Mouse (Mus musculus): ENCODE results near the gene Vwa5b2. TPM values are rescaled to one million over a fixed set of nuclear protein-coding genes. Genes with fewer than 3 reads are reported as not detected.

Vwa5b2 gene
- polyA plus RNA-seq, 1 experiment from 2014 or later, result 3.8 TPM

- H3K4me3 ChIP-seq (replicated peaks; ENCODE audit: low read length), result peak within 1 kb of the TSS; percentile 55
- under 1% methylated on average over 74 of the region's 92 CpGs for WGBS
- peak within 1 kb of the TSS; percentile 27; the same call in 1 of the 2 replicates for H3K27ac ChIP-seq (ENCODE audit: low read length)
- H3K9me3 ChIP-seq (replicated peaks; ENCODE audit: control insufficient read depth, low read length), result no peaks in the 10 kb centered on the region
- peaks cover 23% of the 10 kb centered on the region for H3K27me3 ChIP-seq (ENCODE audit: control insufficient read depth, insufficient read depth, low read length)
- H3K9ac ChIP-seq (ENCODE audit: low read length), result peak within 1 kb of the TSS; percentile 66
- H3K36me3 ChIP-seq (ENCODE audit: control insufficient read depth, insufficient read depth, low read length), result no peaks in the 10 kb centered on the region
- peaks cover 22% of the 10 kb centered on the region for H3K4me1 ChIP-seq (ENCODE audit: control insufficient read depth, insufficient read depth, low read length)
- ATAC-seq (ENCODE audit: insufficient read depth, low FRiP score), result peak; percentile 70
- H3K4me2 ChIP-seq (ENCODE audit: low read depth, low read length), result peak within 1 kb of the TSS; percentile 87
These were observed 32.1 kb downstream of the Vwa5b2 start, which contains the start of gene Camk2n2 for GRCm38 (mm10) chr16:20621191-20621990. Camk2n2 (minus strand) TSS chr16:20621287.

DNA sequence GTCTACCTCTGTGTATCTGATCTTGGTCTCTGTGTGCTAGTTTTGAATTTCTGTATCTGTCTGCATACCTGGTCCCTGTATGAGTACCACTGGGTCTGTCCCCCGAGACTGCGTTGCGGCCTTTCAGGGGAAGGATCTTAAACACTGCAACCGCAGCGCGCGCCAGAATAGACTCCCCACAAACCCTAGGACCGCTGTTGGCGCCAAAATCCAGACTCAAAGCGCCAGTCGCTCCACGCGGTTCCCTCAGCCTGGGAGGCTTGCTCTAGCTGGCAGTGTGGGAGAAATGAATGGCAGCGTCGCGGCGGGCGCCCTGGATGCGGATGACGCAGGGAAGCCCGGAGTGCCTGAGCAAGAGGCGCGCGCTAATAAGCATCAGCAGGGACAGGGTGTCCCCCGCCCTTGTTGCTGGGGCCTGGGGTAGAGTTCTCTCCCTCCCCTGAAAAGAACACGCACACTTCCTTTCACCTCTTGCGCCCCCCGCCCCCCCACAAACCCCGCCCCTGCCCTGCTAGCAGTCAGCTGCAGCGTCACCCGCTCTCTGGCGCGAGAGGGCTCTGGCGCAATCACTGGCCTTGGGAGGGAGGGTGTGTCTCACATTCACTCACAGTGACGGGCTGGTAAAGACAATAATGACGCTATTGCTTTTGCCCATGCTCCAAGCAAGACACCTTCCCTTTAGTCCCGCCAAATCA lies 32.9 kb downstream of the Vwa5b2 start:
- ATAC-seq (ENCODE audit: insufficient read depth, low FRiP score), result peak; percentile 71
- H3K9me3 ChIP-seq (replicated peaks; ENCODE audit: control insufficient read depth, low read length), result no peaks in the 10 kb centered on the region
- no peaks in the 10 kb centered on the region for H3K36me3 ChIP-seq (ENCODE audit: control insufficient read depth, insufficient read depth, low read length)
- peak overlapping the region; percentile 66 for H3K9ac ChIP-seq (ENCODE audit: low read length)
- H3K4me3 ChIP-seq (replicated peaks; ENCODE audit: low read length), result peak overlapping the region; percentile 55
- peak overlapping the region; percentile 87 for H3K4me2 ChIP-seq (ENCODE audit: low read depth, low read length)
- peak overlapping the region; percentile 27; the same call in 1 of the 2 replicates for H3K27ac ChIP-seq (ENCODE audit: low read length)
- under 1% methylated on average over 37 of the region's 37 CpGs for WGBS
- H3K4me1 ChIP-seq (ENCODE audit: control insufficient read depth, insufficient read depth, low read length), result peaks cover 22% of the 10 kb centered on the region
- H3K27me3 ChIP-seq (ENCODE audit: control insufficient read depth, insufficient read depth, low read length), result peaks cover 23% of the 10 kb centered on the region

DNA sequence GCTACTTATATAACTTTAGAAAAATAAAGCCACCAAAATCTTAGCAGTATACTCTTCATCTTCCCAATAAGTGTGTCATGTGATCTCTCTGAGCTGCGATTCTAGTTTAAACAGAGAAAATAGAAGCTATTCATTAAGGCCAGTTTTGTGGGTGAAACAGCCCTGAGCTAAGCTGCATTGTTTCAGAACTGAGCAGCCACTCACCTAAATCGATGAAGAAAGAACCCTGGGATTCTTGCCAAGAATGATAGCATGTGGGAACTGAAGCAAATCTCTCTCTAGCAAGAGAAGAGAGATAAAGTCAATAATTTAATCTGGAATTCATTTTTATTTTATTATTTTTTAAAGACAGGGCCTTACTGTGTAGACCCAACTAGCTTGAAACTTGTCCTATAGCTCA lies 33.9 kb downstream of the Vwa5b2 start:
- Histone ChIP-seq H3K9ac (ENCODE audit: low read length) (no peak overlapping the region), H3K36me3 (ENCODE audit: control insufficient read depth, insufficient read depth, low read length) (no peaks in the 10 kb centered on the region), H3K9me3 (replicated peaks; ENCODE audit: control insufficient read depth, low read length) (no peaks in the 10 kb centered on the region), H3K4me2 (ENCODE audit: low read depth, low read length) (no peak overlapping the region), H3K4me3 (replicated peaks; ENCODE audit: low read length) (no peak overlapping the region), H3K27ac (ENCODE audit: low read length) (no peak overlapping the region), H3K27me3 (ENCODE audit: control insufficient read depth, insufficient read depth, low read length) (peaks cover 23% of the 10 kb centered on the region), H3K4me1 (ENCODE audit: control insufficient read depth, insufficient read depth, low read length) (peaks cover 22% of the 10 kb centered on the region)
- WGBS, result 32% methylated on average over 2 of the region's 2 CpGs
- ATAC-seq (ENCODE audit: insufficient read depth, low FRiP score), result no peak

DNA sequence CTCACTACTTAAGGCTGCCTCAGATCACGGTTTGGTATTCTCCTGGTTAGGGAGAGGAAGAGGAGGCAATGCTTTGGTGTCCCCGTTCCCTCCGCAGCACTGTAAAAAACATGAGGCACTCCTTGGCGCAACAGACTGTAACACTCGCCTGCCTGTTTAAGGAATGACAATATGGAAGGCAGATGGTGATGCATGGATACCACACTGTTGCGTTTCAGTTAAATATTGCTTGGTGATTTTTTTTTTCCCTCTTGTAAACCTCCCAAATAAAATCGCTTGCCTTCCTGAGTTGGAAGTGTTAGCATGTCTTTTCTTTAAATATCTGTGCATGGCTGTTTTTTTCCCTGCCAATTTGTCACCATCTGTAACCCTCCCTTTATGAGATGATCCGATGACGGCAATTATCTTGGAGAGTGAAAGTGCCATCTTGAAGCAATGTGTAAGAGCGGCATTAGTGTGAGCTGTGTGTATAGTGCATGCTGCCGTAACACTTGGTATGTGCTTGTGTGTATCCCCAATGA lies 39.7 kb downstream of the Vwa5b2 start:
- no peaks in the 10 kb centered on the region for H3K36me3 ChIP-seq (ENCODE audit: control insufficient read depth, insufficient read depth, low read length)
- H3K4me2 ChIP-seq (ENCODE audit: low read depth, low read length), result peak overlapping the region; percentile 87; the same call in 1 of the 2 replicates
- H3K9ac ChIP-seq (ENCODE audit: low read length), result no peak overlapping the region
- H3K9me3 ChIP-seq (replicated peaks; ENCODE audit: control insufficient read depth, low read length), result no peaks in the 10 kb centered on the region
- 63% methylated on average over 11 of the region's 11 CpGs for WGBS
- no peak for ATAC-seq (ENCODE audit: insufficient read depth, low FRiP score)
- peaks cover 7% of the 10 kb centered on the region; the same call in 1 of the 2 replicates for H3K4me1 ChIP-seq (ENCODE audit: control insufficient read depth, insufficient read depth, low read length)
- H3K4me3 ChIP-seq (replicated peaks; ENCODE audit: low read length), result no peak overlapping the region
- H3K27ac ChIP-seq (ENCODE audit: low read length), result no peak overlapping the region
- peaks cover 11% of the 10 kb centered on the region; the same call in 1 of the 2 replicates for H3K27me3 ChIP-seq (ENCODE audit: control insufficient read depth, insufficient read depth, low read length)

GRCm38 (mm10) chr16:20629731-20630634 lies 40.7 kb downstream of the Vwa5b2 start, which contains the start of gene Ece2:
Ece2 (plus strand) TSS chr16:20629828.
- Histone ChIP-seq H3K27me3 (ENCODE audit: control insufficient read depth, insufficient read depth, low read length) (peaks cover 11% of the 10 kb centered on the region; the same call in 1 of the 2 replicates), H3K4me3 (replicated peaks; ENCODE audit: low read length) (peak within 1 kb of the TSS; percentile 59), H3K36me3 (ENCODE audit: control insufficient read depth, insufficient read depth, low read length) (no peaks in the 10 kb centered on the region), H3K4me1 (ENCODE audit: control insufficient read depth, insufficient read depth, low read length) (peaks cover 7% of the 10 kb centered on the region; the same call in 1 of the 2 replicates), H3K27ac (ENCODE audit: low read length) (no peak within 1 kb of the TSS), H3K9me3 (replicated peaks; ENCODE audit: control insufficient read depth, low read length) (no peaks in the 10 kb centered on the region), H3K9ac (ENCODE audit: low read length) (peak within 1 kb of the TSS; percentile 72), H3K4me2 (ENCODE audit: low read depth, low read length) (peak within 1 kb of the TSS; percentile 87)
- 6% methylated on average over 54 of the region's 54 CpGs for WGBS
- ATAC-seq (ENCODE audit: insufficient read depth, low FRiP score), result peak; percentile 66; the same call in 1 of the 2 replicates

DNA sequence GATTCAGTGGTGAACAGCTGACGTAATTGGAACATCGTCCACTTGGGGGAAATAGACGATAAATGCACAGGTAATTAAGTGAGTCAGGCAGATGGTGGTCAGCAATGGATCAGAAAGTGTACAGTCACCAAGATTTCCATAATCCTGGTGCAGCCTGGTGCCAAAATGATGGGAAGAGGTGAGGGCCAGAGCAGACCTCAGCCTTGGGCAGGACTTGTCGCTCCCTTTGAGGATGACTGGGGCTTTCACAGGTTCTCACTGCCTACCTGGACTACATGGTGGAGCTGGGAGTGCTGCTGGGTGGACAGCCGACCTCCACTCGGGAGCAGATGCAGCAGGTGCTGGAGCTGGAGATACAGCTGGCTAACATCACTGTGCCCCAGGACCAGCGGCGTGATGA lies 48.1 kb downstream of the Vwa5b2 start:
- H3K27ac ChIP-seq (ENCODE audit: low read length), result no peak overlapping the region
- no peaks in the 10 kb centered on the region for H3K9me3 ChIP-seq (replicated peaks; ENCODE audit: control insufficient read depth, low read length)
- no peaks in the 10 kb centered on the region for H3K27me3 ChIP-seq (ENCODE audit: control insufficient read depth, insufficient read depth, low read length)
- no peak overlapping the region for H3K4me3 ChIP-seq (replicated peaks; ENCODE audit: low read length)
- no peak for ATAC-seq (ENCODE audit: insufficient read depth, low FRiP score)
- no peak overlapping the region for H3K4me2 ChIP-seq (ENCODE audit: low read depth, low read length)
- no peaks in the 10 kb centered on the region for H3K36me3 ChIP-seq (ENCODE audit: control insufficient read depth, insufficient read depth, low read length)
- WGBS, result 71% methylated on average over 8 of the region's 8 CpGs
- H3K4me1 ChIP-seq (ENCODE audit: control insufficient read depth, insufficient read depth, low read length), result no peaks in the 10 kb centered on the region
- no peak overlapping the region for H3K9ac ChIP-seq (ENCODE audit: low read length)

DNA sequence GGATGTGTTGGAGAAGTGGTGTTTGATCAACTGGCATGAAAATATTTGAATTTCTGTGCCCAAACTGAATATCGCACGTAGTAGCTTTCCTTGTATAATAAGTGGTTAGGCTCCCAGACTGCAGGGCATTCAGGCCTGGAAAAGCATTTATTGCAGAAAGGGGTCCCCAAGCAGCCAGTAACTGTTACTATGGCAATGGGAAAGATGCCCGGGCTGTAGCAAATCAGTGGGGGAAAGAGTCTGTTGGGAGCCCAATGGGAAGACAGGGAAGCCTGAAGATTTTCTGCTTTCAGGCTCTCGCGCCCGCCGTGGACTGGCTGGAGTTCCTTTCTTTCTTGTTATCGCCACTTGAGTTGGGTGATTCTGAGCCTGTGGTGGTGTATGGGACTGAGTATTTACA lies 49.1 kb downstream of the Vwa5b2 start:
- Histone ChIP-seq H3K27ac (ENCODE audit: low read length) (no peak overlapping the region), H3K9me3 (replicated peaks; ENCODE audit: control insufficient read depth, low read length) (no peaks in the 10 kb centered on the region), H3K4me2 (ENCODE audit: low read depth, low read length) (no peak overlapping the region), H3K36me3 (ENCODE audit: control insufficient read depth, insufficient read depth, low read length) (no peaks in the 10 kb centered on the region), H3K9ac (ENCODE audit: low read length) (no peak overlapping the region), H3K4me1 (ENCODE audit: control insufficient read depth, insufficient read depth, low read length) (no peaks in the 10 kb centered on the region), H3K4me3 (replicated peaks; ENCODE audit: low read length) (no peak overlapping the region), H3K27me3 (ENCODE audit: control insufficient read depth, insufficient read depth, low read length) (no peaks in the 10 kb centered on the region)
- 80% methylated on average over 8 of the region's 8 CpGs for WGBS
- no peak for ATAC-seq (ENCODE audit: insufficient read depth, low FRiP score)

DNA sequence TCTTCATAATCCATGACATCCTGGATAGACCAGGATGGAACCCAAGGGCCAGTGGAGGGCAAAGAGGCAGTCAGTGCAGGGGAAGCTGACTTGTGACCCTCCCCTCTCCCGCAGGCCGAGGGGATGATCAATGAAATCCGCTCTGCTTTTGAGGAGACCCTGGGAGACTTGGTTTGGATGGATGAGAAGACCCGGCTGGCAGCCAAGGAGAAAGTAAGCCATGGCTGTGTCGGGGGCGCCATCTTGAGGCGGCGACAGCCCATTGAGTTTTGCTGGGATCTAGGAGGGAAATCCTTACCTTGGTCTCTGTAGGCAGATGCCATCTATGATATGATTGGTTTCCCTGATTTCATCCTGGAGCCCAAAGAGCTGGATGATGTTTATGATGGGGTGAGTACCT lies 52.9 kb downstream of the Vwa5b2 start:
- Histone ChIP-seq H3K4me3 (replicated peaks; ENCODE audit: low read length) (no peak overlapping the region), H3K27ac (ENCODE audit: low read length) (no peak overlapping the region), H3K36me3 (ENCODE audit: control insufficient read depth, insufficient read depth, low read length) (no peaks in the 10 kb centered on the region), H3K9me3 (replicated peaks; ENCODE audit: control insufficient read depth, low read length) (no peaks in the 10 kb centered on the region), H3K27me3 (ENCODE audit: control insufficient read depth, insufficient read depth, low read length) (no peaks in the 10 kb centered on the region), H3K4me2 (ENCODE audit: low read depth, low read length) (no peak overlapping the region), H3K4me1 (ENCODE audit: control insufficient read depth, insufficient read depth, low read length) (no peaks in the 10 kb centered on the region), H3K9ac (ENCODE audit: low read length) (no peak overlapping the region)
- ATAC-seq (ENCODE audit: insufficient read depth, low FRiP score), result peak; percentile 71; the same call in 1 of the 2 replicates
- under 1% methylated on average over 8 of the region's 8 CpGs for whole genome bisulfite sequencing

Data from stomach, embryonic 16.5 days (tissue).